Mouse (Mus musculus): ENCODE data around the gene Atf1. TPM values are rescaled to one million over a fixed set of nuclear protein-coding genes. Genes with fewer than 3 reads are reported as not detected.

The Atf1 gene
- 102 TPM for total RNA-seq (2023)

DNA sequence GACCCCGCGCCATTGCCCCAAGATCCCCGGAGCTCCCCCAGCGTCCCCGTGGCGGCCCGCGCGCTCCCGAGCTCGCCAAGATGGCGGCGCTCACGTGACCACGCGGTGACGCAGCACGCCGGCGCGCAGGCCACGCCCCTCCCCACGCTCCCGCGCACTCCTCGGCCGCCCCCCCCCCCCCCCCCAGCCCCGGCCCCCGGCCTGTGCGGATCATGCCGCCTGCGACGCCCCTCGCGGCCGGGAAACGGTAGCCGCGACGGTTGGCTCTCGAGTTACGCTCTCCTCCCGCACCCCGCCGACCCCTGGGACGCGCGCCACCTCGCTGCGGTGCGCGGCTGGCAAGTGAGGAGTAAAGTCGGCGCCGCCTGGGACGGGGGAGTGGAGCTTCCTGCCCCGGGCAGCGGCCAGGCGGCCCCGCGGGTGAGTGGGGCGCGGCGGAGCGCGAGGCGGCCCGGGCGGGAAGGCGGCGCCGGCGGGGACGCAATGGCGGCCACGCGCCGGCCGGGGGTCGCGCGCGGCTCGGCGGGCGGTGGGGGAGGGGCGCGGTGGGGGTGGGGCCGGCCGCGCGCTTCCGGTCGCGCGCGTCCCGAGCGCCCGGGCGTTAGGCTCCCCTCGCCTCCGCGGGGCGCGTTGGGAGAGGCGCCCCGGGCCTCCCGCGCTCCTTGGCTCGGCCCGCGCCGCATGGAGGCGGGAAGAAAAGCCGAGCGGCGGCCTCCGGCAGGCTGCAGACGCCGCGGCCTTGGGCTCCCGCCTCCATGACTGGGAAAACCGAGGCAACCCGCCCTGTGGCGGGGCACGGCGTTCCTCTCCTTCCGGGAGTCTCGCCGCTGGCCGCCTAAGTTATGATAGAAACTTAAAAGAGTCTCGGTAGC lies at the start of gene Atf1:
Gene Atf1, plus strand, starts transcription at position 157 of the 872 bp plus-strand sequence.

DNA sequence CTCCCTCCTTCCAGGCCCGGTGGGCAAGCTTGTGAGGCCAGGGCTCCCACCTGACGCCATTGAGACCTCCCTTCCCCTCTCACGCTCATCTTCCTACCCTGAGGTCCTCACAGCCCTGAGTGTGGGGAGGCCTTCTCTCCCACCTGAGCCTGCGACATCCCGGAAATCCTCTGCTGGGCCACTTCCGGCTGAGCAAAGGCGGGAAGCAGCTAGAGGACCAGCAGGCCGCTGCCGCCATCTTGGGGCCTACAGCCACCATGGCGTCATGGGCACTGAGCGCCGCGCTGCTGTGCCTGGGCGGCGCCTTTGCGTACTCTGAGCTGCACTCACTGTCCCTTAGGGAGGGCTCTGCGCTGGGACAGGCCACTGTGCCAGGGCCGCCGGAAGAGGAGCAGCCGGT lies 53.0 kb downstream of the Atf1 start, which contains the start of gene Tmprss12:
Gene Tmprss12, plus strand, starts transcription at position 212 of the 400 bp plus-strand sequence.

DNA sequence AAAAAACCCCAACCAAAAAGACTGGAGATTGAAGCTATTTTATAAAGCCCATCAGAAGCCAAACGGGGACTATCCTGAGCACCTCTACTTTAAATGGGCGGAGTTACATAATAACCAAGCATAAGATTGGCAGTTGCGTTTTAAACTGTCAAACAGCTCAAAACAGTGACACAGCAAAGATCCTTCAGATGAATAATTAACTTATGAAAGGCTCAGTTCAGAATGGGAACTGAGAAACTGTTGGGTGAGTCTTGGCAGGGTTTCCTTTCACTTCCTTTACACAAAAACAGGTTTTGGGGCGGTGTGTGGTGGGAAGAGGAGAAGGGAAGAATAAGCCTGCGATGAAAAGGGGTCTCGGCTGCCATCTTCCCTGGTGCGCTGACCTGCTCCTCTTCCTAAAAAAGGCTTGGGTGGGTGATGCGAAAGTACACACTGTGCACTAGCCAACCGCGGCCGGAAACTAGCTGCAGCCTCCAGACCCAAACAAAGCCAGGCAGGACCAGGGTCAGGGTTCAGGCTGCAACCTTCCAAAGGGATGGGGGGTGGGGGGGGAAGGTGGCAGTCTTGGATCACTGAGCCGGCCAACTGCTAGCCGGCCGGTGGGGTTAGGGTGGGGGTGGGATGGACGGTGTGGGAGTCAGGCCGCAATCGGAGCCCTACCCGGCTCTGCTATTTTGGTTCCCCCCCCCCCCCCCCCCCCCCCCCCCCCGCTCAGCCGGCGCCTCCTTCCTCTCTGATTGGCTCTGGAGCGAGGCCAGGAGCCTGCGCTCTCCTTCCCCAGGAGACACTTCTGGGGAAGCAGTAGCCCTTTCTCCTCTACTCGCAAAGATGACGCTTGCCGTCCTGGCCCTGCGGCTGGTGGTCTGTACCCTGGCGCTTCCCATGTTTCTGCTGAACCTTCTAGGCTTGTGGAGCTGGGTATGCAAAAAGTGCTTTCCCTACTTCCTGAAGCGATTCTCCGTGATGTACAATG lies 76.7 kb downstream of the Atf1 start, which contains the start of gene Mettl7a1:
Gene Mettl7a1, plus strand, starts transcription at position 122 of the 973 bp plus-strand sequence.

Other genes with a start within 250 kb of the Atf1 start
- 89.1 TPM for gene Dip2b, start 189.2 kb upstream of the Atf1 start, total RNA-seq (2023)
- not detected for gene Tmprss12, start 53.0 kb downstream of the Atf1 start, total RNA-seq (2023)
- 18.4 TPM for gene Mettl7a1, start 76.3 kb downstream of the Atf1 start, total RNA-seq (2023)
- not detected for gene Mettl7a3, start 107.1 kb downstream of the Atf1 start, total RNA-seq (2023)
- gene Methig1, start 125.3 kb downstream of the Atf1 start, total RNA-seq (2023) = not detected
- not detected for gene Mettl7a2, start 125.4 kb downstream of the Atf1 start, total RNA-seq (2023)
- not detected for gene Higd1c, start 136.7 kb downstream of the Atf1 start, total RNA-seq (2023)
- not detected for gene Gm5475, start 194.3 kb downstream of the Atf1 start, total RNA-seq (2023)
- gene Slc11a2, start 197.3 kb downstream of the Atf1 start, total RNA-seq (2023) = 36.1 TPM
- gene Letmd1, start 241.2 kb downstream of the Atf1 start, total RNA-seq (2023) = 44.3 TPM